ENCODE assay signal across 27 mouse cellular contexts in the genomic region with DNA sequence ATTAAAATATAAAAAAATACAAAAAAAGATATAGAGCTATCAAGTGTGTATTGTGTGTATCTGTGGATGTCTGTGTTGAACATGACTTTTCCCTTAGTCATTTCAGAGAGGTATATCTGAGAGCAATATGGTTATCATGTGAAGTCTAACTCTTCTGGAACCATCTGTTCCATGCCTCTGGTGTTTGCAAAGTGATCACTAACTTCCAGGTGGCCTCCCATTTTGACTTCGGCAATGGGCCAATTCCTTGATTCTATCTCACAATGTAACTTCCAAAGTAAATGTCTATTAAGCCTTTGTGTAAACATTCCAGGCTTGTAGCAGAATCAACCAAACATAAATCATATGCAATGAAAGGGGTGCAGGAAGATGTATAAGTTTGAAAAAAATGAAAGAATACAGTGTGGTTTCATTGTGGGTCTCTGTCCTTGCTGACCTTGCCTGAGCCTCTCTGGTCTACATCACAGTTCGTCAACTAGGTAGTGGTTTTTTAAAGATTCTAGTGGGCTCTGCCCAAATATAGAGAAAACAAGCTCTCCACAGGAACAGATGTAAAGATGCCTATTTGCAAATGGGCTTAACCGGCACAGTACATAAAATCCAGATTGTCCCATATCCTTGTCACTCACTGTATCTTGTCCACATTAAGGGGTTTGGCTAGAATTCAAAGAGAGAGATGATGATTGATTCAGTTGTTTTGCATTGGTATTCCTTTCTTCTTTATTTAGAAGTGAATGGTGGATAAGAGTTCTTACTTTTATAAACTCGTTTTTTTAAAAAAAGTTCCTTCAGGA.
A peak's percentile ranks its signal among the peaks of the same experiment; 100 is the strongest.
DNase-seq lines count a peak whose midpoint lies in the region; ATAC-seq and TF ChIP-seq lines count a peak whose summit lies in the region.
"Had no signal": no experiment of that assay in that cellular context is flagged by ENCODE, and none has a peak within 500 bp of the region (broad histone marks: within the 10 kb centered on the region; RNA-seq: fewer than 3 reads in every experiment).

No protein-coding gene starts in this region.

- H3K4me2 ChIP-seq in kidney, postnatal 0 days (ENCODE audit: low read length), result no peak overlapping the region
- no peak overlapping the region for H3K4me2 ChIP-seq in lung, embryonic 15.5 days
- H3K4me2 ChIP-seq: embryonic facial prominence, embryonic 12.5 days; forebrain, embryonic 13.5 days; heart, embryonic 11.5 days; hindbrain, embryonic 12.5 days; hindbrain, embryonic 15.5 days had no signal

- DNase-seq in kidney, postnatal 0 days (ENCODE audit: low spot score), result peak; percentile 9
- DNase-seq in kidney, adult 8-10 months, result no peak
- no peak for DNase-seq in lung, postnatal 25 days (ENCODE audit: low spot score)
- peak; percentile 30 for DNase-seq in fat pad, adult 2 months (ENCODE audit: extremely low read depth, low read depth, low spot score)
- DNase-seq in large intestine, adult 2 months (ENCODE audit: low read depth, low spot score), result peak; percentile 16
- no peak for DNase-seq in heart, adult 9 months (ENCODE audit: low spot score in 2 of 2)
- DNase-seq in embryo, embryonic 9.5 days (ENCODE audit: extremely low spot score), result no peak
- DNase-seq: adrenal gland, adult 2 months; adrenal gland, postnatal 14 days; cerebellum, adult 11-12 months; cerebellum, adult 8-10 months; cerebellum, postnatal 10 days; cerebellum, postnatal 36 days; embryo, embryonic 11 days; gastrocnemius, postnatal 10 days; gastrocnemius, postnatal 36 days; heart, adult 2 months had no signal

- no peaks in the 10 kb centered on the region for H3K4me1 ChIP-seq in kidney, postnatal 0 days (replicated peaks; ENCODE audit: insufficient read depth, low read length)
- H3K4me1 ChIP-seq in lung, embryonic 15.5 days, result peaks cover 6% of the 10 kb centered on the region; the same call in 1 of the 2 replicates
- H3K4me1 ChIP-seq: embryonic facial prominence, embryonic 12.5 days; forebrain, embryonic 10.5 days; forebrain, embryonic 13.5 days; hindbrain, embryonic 12.5 days; hindbrain, embryonic 15.5 days had no signal

- no peak overlapping the region for H3K9ac ChIP-seq in kidney, postnatal 0 days (ENCODE audit: low read depth, low read length)
- no peak overlapping the region for H3K9ac ChIP-seq in lung, embryonic 15.5 days
- H3K9ac ChIP-seq: embryonic facial prominence, embryonic 12.5 days; forebrain, embryonic 13.5 days; hindbrain, embryonic 12.5 days; hindbrain, embryonic 15.5 days had no signal

- WGBS in kidney, postnatal 0 days, result 61% methylated on average over 4 of the region's 4 CpGs
- WGBS in lung, embryonic 15.5 days, result 23% methylated on average over 4 of the region's 4 CpGs
- 31% methylated on average over 4 of the region's 4 CpGs for WGBS in large intestine, adult 2 months

- no peaks in the 10 kb centered on the region for H3K27me3 ChIP-seq in kidney, postnatal 0 days (ENCODE audit: insufficient read depth, low read length)
- H3K27me3 ChIP-seq in lung, embryonic 15.5 days, result no peaks in the 10 kb centered on the region
- H3K27me3 ChIP-seq: embryonic facial prominence, embryonic 12.5 days; forebrain, embryonic 13.5 days; hindbrain, embryonic 12.5 days; hindbrain, embryonic 15.5 days had no signal

- ATAC-seq in kidney, postnatal 0 days (replicated peaks; ENCODE audit: low FRiP score, low read depth), result no peak
- ATAC-seq in lung, embryonic 15.5 days (ENCODE audit: borderline replicate concordance, extremely low read depth, low FRiP score, low TSS enrichment), result 0 out of 2 replicates have a peak, but pooled peaks have one; percentile 35
- ATAC-seq: CD4-positive, CD25-positive, alpha-beta regulatory T cell, adult 4 months; forebrain, embryonic 13.5 days; forebrain, embryonic 16.5 days had no signal

- H3K4me3 ChIP-seq in kidney, postnatal 0 days (replicated peaks; ENCODE audit: low read depth, low read length), result no peak overlapping the region
- no peak overlapping the region for H3K4me3 ChIP-seq in lung, embryonic 15.5 days
- H3K4me3 ChIP-seq: embryonic facial prominence, embryonic 12.5 days; erythroblast, embryonic 14.5 days; forebrain, embryonic 10.5 days; forebrain, embryonic 13.5 days; heart, adult 2 months; hindbrain, embryonic 12.5 days; hindbrain, embryonic 15.5 days had no signal

- H3K9me3 ChIP-seq in kidney, postnatal 0 days (replicated peaks; ENCODE audit: low read length), result no peaks in the 10 kb centered on the region
- no peaks in the 10 kb centered on the region for H3K9me3 ChIP-seq in lung, embryonic 15.5 days
- H3K9me3 ChIP-seq: embryonic facial prominence, embryonic 12.5 days; forebrain, embryonic 10.5 days; forebrain, embryonic 13.5 days; hindbrain, embryonic 12.5 days; hindbrain, embryonic 15.5 days had no signal

- TF ChIP-seq CTCF in kidney, postnatal 0 days (IDR thresholded peaks at IDR 0.05; ENCODE audit: low read depth), result no peak

- H3K27ac ChIP-seq in kidney, postnatal 0 days, result no peak overlapping the region
- H3K27ac ChIP-seq in lung, embryonic 15.5 days, result no peak overlapping the region
- H3K27ac ChIP-seq: embryonic facial prominence, embryonic 12.5 days; forebrain, embryonic 10.5 days; forebrain, embryonic 13.5 days; heart, adult 2 months; hindbrain, embryonic 12.5 days; hindbrain, embryonic 15.5 days had no signal

- H3K36me3 ChIP-seq in kidney, postnatal 0 days (ENCODE audit: insufficient read depth, low read length), result no peaks in the 10 kb centered on the region
- no peaks in the 10 kb centered on the region for H3K36me3 ChIP-seq in lung, embryonic 15.5 days
- H3K36me3 ChIP-seq: embryonic facial prominence, embryonic 12.5 days; forebrain, embryonic 10.5 days; hindbrain, embryonic 12.5 days; hindbrain, embryonic 15.5 days had no signal

Comparison
In these comparisons a context has a peak if more than half of its experiments do, and no peak if none do; other contexts are left out.
1. DNase-seq: peak in kidney, postnatal 0 days (single experiment), fat pad, adult 2 months (single experiment) and large intestine, adult 2 months (single experiment); none in kidney, adult 8-10 months (0 of 2), lung, postnatal 25 days (single experiment), heart, adult 9 months (0 of 2) and embryo, embryonic 9.5 days (single experiment).